Mouse (Mus musculus): ENCODE measurements around the gene Olfr472. TPM values are rescaled to one million over a fixed set of nuclear protein-coding genes. Genes with fewer than 3 reads are reported as not detected.
"Not testable (repeated sequence)": the region's sequence is repeated elsewhere in the genome, so short reads cannot be mapped to it uniquely, and the experiment has no call there.

Gene Olfr472
- not detected in 2 replicates for polyA plus RNA-seq (2015; fragmentation: Nextera tagmentation; extraction: Ambion mirVana)

DNA sequence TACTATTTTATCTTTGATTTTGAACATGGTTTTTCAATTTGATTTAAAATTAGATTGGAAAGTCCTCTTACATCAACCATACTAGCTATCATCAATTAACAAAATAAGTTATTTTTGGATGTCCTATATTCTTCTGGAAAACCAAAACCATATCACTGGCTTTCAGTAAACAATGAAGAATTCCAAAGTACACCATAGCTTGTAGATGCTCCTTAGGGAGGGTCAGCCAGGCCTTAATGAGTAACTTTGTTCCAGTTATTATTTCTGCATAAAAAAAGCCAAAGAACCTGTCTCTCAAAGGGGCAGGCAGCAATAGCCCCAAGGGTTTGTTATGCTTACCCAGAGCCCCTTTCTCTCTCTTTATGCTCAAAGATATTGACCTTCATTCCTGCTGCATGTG lies at the start of gene Olfr472:
Olfr472 (plus strand) TSS at position 301 of the 400 bp plus-strand sequence.
- H3K27ac ChIP-seq, result no peak within 1 kb of the TSS
- no peaks in the 10 kb centered on the region for H3K9me3 ChIP-seq (replicated peaks)
- ATAC-seq (replicated peaks; ENCODE audit: insufficient number of reproducible peaks, insufficient read depth, low FRiP score, low read depth), result no peak
- no peak within 1 kb of the TSS for H3K4me2 ChIP-seq
- H3K9ac ChIP-seq, result no peak within 1 kb of the TSS
- no peak within 1 kb of the TSS for H3K4me3 ChIP-seq
- no peaks in the 10 kb centered on the region for H3K36me3 ChIP-seq
- H3K27me3 ChIP-seq, result no peaks in the 10 kb centered on the region
- no peaks in the 10 kb centered on the region for H3K4me1 ChIP-seq (replicated peaks)

GRCm38 (mm10) chr7:107930146-107930545 lies 32.4 kb downstream of the Olfr472 start, which contains the start of gene Olfr473:
Gene Olfr473 (plus strand): TSS chr7:107930446.
- H3K27ac ChIP-seq, result no peak within 1 kb of the TSS
- H3K27me3 ChIP-seq, result no peaks in the 10 kb centered on the region
- H3K9ac ChIP-seq, result no peak within 1 kb of the TSS
- H3K9me3 ChIP-seq (replicated peaks), result no peaks in the 10 kb centered on the region
- no peaks in the 10 kb centered on the region for H3K4me1 ChIP-seq (replicated peaks)
- H3K4me3 ChIP-seq, result no peak within 1 kb of the TSS
- ATAC-seq (replicated peaks; ENCODE audit: insufficient number of reproducible peaks, insufficient read depth, low FRiP score, low read depth), result no peak
- WGBS, result 90% methylated on average over 1 of the region's 1 CpGs
- no peaks in the 10 kb centered on the region for H3K36me3 ChIP-seq
- no peak within 1 kb of the TSS for H3K4me2 ChIP-seq

DNA sequence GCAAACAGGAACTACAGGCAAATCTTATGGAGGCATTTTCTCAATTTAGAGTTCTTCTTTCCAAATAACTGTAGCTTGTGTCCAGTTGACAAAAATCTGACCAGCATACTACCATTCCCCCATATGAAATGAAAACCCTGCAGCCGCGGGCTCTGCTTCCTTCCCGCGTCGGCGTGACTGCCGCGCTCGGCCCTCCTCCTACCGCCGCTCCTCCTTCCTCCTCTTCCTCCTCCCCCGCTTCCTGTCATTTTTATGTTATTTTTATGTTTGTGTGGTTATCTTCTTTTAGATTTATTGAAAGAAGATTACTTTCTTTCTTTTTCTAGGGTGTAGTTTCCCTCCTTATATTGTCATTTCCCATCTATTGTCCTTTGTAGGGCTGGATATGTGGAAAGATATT lies 54.8 kb downstream of the Olfr472 start:
- H3K27ac ChIP-seq; H3K4me2 ChIP-seq; ATAC-seq (replicated peaks; ENCODE audit: insufficient number of reproducible peaks, insufficient read depth, low FRiP score, low read depth); H3K36me3 ChIP-seq; H3K27me3 ChIP-seq; H3K4me3 ChIP-seq; H3K9ac ChIP-seq; H3K9me3 ChIP-seq (replicated peaks); H3K4me1 ChIP-seq (replicated peaks): not testable (repeated sequence)
- 90% methylated on average over 12 of the region's 12 CpGs for WGBS

DNA sequence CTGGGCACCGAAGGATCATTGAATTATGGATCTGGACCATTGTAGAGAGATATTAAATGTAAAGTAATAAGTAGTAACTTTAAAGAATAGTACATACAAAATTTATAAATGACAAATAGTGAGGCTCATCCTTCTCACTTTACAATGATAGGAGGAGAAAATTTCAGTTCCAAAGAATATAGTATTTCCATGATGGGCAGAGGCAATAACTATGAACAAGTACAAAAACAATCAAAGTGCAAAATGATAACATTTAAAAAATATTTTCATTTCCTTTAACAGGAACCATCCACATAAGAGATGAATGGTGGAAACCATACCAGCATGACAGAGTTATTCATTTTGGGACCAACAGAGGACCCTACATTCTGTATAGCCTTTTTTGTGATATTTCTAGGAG lies 56.6 kb downstream of the Olfr472 start, which contains the start of gene Olfr474:
Olfr474 (plus strand) TSS at position 301 of the 400 bp plus-strand sequence.
- H3K9ac ChIP-seq, result no peak within 1 kb of the TSS
- 77% methylated on average over 1 of the region's 1 CpGs for WGBS
- no peak for ATAC-seq (replicated peaks; ENCODE audit: insufficient number of reproducible peaks, insufficient read depth, low FRiP score, low read depth)

More for the DNA sequence above, 56.6 kb downstream of the Olfr472 start, which contains the start of gene Olfr474:
- Histone ChIP-seq H3K27me3 (no peaks in the 10 kb centered on the region), H3K36me3 (no peaks in the 10 kb centered on the region), H3K4me3 (no peak within 1 kb of the TSS), H3K27ac (no peak within 1 kb of the TSS), H3K4me2 (no peak within 1 kb of the TSS), H3K4me1 (replicated peaks) (no peaks in the 10 kb centered on the region), H3K9me3 (replicated peaks) (peaks cover 7% of the 10 kb centered on the region; the same call in 1 of the 2 replicates)

Other genes starting within 250 kb of the Olfr472 start
- gene Cyb5r2, start 139.9 kb upstream of the Olfr472 start, polyA plus RNA-seq (2015; fragmentation: Nextera tagmentation; extraction: Ambion mirVana), result 0.72 and 0.81 TPM in 2 replicates
- gene Ovch2, start 96.7 kb upstream of the Olfr472 start, polyA plus RNA-seq (2015; fragmentation: Nextera tagmentation; extraction: Ambion mirVana), result not detected in 2 replicates
- gene Olfr467, start 85.6 kb upstream of the Olfr472 start, polyA plus RNA-seq (2015; fragmentation: Nextera tagmentation; extraction: Ambion mirVana), result not detected in 2 replicates
- not detected in 2 replicates for gene Olfr469, start 72.4 kb upstream of the Olfr472 start, polyA plus RNA-seq (2015; fragmentation: Nextera tagmentation; extraction: Ambion mirVana)
- not detected in 2 replicates for gene Olfr470, start 50.4 kb upstream of the Olfr472 start, polyA plus RNA-seq (2015; fragmentation: Nextera tagmentation; extraction: Ambion mirVana)
- not detected in 2 replicates for gene Olfr473, start 32.5 kb downstream of the Olfr472 start, polyA plus RNA-seq (2015; fragmentation: Nextera tagmentation; extraction: Ambion mirVana)
- gene Olfr474, start 56.7 kb downstream of the Olfr472 start, polyA plus RNA-seq (2015; fragmentation: Nextera tagmentation; extraction: Ambion mirVana), result not detected in 2 replicates
- gene Olfr476, start 66.9 kb downstream of the Olfr472 start, polyA plus RNA-seq (2015; fragmentation: Nextera tagmentation; extraction: Ambion mirVana), result not detected in 2 replicates
- not detected in 2 replicates for gene Olfr477, start 88.8 kb downstream of the Olfr472 start, polyA plus RNA-seq (2015; fragmentation: Nextera tagmentation; extraction: Ambion mirVana)
- not detected in 2 replicates for gene Olfr478, start 136.1 kb downstream of the Olfr472 start, polyA plus RNA-seq (2015; fragmentation: Nextera tagmentation; extraction: Ambion mirVana)
- not detected in 2 replicates for gene Olfr479, start 152.8 kb downstream of the Olfr472 start, polyA plus RNA-seq (2015; fragmentation: Nextera tagmentation; extraction: Ambion mirVana)
- gene Olfr480, start 169.4 kb downstream of the Olfr472 start, polyA plus RNA-seq (2015; fragmentation: Nextera tagmentation; extraction: Ambion mirVana), result not detected in 2 replicates
- not detected in 2 replicates for gene Olfr481, start 182.0 kb downstream of the Olfr472 start, polyA plus RNA-seq (2015; fragmentation: Nextera tagmentation; extraction: Ambion mirVana)
- 0.08 TPM in 1 of 2 replicates, not detected in the other for gene Olfr482, start 199.7 kb downstream of the Olfr472 start, polyA plus RNA-seq (2015; fragmentation: Nextera tagmentation; extraction: Ambion mirVana)
- not detected in 2 replicates for gene Olfr483, start 202.9 kb downstream of the Olfr472 start, polyA plus RNA-seq (2015; fragmentation: Nextera tagmentation; extraction: Ambion mirVana)
- gene Olfr484, start 229.5 kb downstream of the Olfr472 start, polyA plus RNA-seq (2015; fragmentation: Nextera tagmentation; extraction: Ambion mirVana), result not detected in 2 replicates